Mouse (Mus musculus): Measurements from ENCODE around the gene Wnt5b.
"Not testable (repeated sequence)": the region's sequence is repeated elsewhere in the genome, so short reads cannot be mapped to it uniquely, and the experiment has no call there.

DNA sequence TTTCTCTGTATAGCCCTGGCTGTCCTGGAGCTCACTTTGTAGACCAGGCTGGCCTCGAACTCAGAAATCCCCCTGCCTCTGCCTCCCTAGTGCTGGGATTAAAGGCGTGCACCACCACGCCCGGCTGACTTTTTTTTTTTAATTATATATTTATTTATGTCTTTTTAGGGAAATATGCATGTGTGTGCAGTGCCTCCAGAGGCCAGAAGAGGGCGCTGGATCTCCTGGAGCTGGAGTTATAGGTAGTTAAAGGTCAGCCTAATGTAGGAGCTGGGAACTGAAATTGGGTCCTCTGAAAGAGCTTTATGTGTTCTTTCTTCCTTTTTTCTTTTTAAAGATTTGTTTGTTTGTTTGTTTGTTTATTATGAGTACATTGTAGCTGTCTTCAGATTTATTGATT is 101.4 kb downstream of the Wnt5b start:
- not testable (repeated sequence) for TF ChIP-seq CTCF (IDR thresholded peaks at IDR 0.05; ENCODE audit: low read depth, low read length); GATA1 (IDR thresholded peaks at IDR 0.05; ENCODE audit: borderline replicate concordance, low read length); POLR2AphosphoS5 (IDR thresholded peaks at IDR 0.05; ENCODE audit: insufficient replicate concordance, low read depth, low read length); GATA2 (IDR thresholded peaks at IDR 0.05; ENCODE audit: borderline replicate concordance, low read depth, low read length)

Data from G1E (cell line).